Mouse (Mus musculus): ENCODE measurements around the gene Sptbn1.

DNA sequence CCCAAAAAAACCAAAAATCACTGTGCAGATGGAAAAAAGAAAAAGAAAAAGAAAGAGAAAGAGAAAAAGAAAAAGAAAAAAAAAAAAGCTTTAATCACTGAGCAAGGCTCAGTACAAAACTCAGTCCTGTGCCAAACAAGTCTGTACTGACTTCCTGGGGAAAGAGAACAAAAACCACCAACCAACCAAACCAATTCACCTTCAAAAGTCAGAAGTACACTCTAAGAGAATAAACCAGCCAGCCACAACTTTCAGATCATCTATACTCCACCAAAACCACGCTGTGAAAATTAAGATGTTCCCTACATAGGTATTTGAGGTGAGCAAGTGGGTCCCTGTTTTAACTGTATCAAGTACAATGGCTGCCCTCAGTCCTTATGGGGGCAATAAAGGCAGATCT lies 141.1 kb downstream of the Sptbn1 start:
- no peak for TF ChIP-seq CTCF (IDR thresholded peaks at IDR 0.05; ENCODE audit: borderline replicate concordance, extremely low read depth, insufficient read depth, insufficient read length)
- no peak for TF ChIP-seq POLR2A (IDR thresholded peaks at IDR 0.05; ENCODE audit: borderline replicate concordance, extremely low read depth, insufficient read depth, insufficient read length, poor library complexity, severe bottlenecking)
